22 mouse cellular contexts compared by ENCODE assay signal in genomic region chr3:37999779-38000178, GRCm38 (mm10).
"Had no signal": no experiment of that assay in that cellular context is flagged by ENCODE, and none has a peak within 500 bp of the region (broad histone marks: within the 10 kb centered on the region; RNA-seq: fewer than 3 reads in every experiment).

No protein-coding gene starts in this region.

- H3K36me3 ChIP-seq: heart, embryonic 10.5 days; heart, embryonic 12.5 days; hindbrain, embryonic 13.5 days; hindbrain, embryonic 15.5 days; limb, embryonic 12.5 days; liver, embryonic 12.5 days had no signal

- H3K9me3 ChIP-seq: heart, embryonic 10.5 days; heart, embryonic 12.5 days; hindbrain, embryonic 13.5 days; hindbrain, embryonic 15.5 days; limb, embryonic 12.5 days; liver, embryonic 12.5 days had no signal

- DNase-seq: gastrocnemius, postnatal 14 days; gastrocnemius, postnatal 36 days; heart, adult 18-20 months; heart, postnatal 10 days; heart, postnatal 36 days; kidney, adult 11 months; kidney, adult 2 months; kidney, postnatal 14 days; kidney, postnatal 36 days; layer of hippocampus, adult 9-11 months; layer of hippocampus, postnatal 36 days; left cerebral cortex, postnatal 4 days; liver had no signal

- H3K27ac ChIP-seq: heart, embryonic 10.5 days; hindbrain, embryonic 13.5 days; hindbrain, embryonic 15.5 days; hindbrain, postnatal 0 days; limb, embryonic 12.5 days; liver, embryonic 12.5 days; liver, embryonic 14.5 days had no signal

- H3K9ac ChIP-seq: heart, embryonic 12.5 days; hindbrain, embryonic 13.5 days; hindbrain, embryonic 15.5 days; limb, embryonic 12.5 days; liver, embryonic 12.5 days; liver, embryonic 14.5 days had no signal

- H3K27me3 ChIP-seq: heart, embryonic 12.5 days; hindbrain, embryonic 13.5 days; hindbrain, embryonic 15.5 days; limb, embryonic 12.5 days; liver, embryonic 12.5 days had no signal

- H3K4me1 ChIP-seq: heart, embryonic 12.5 days; hindbrain, embryonic 13.5 days; hindbrain, embryonic 15.5 days; liver, embryonic 12.5 days had no signal

- H3K4me2 ChIP-seq: heart, embryonic 12.5 days; hindbrain, embryonic 13.5 days; hindbrain, embryonic 15.5 days; limb, embryonic 12.5 days; liver, embryonic 12.5 days had no signal

- H3K4me3 ChIP-seq: heart, embryonic 10.5 days; heart, embryonic 12.5 days; hindbrain, embryonic 13.5 days; hindbrain, embryonic 15.5 days; limb, embryonic 12.5 days; liver, embryonic 12.5 days had no signal

- ATAC-seq: forebrain, embryonic 16.5 days; hindbrain, postnatal 0 days; liver, embryonic 12.5 days had no signal
